Mouse (Mus musculus) G1E (cell line): ENCODE data around the gene Rnf20. TPM values are rescaled to one million over a fixed set of nuclear protein-coding genes. Genes with fewer than 3 reads are reported as not detected.

Experiments used
- ATAC-seq: 2 replicates; pipeline ENCODE4 v1.8.0; 2016; ENCODE audit warnings: mild to moderate bottlenecking; ENCODE audit not compliant: insufficient number of reproducible peaks, poor library complexity, low FRiP score, severe bottlenecking; ENCODE audit errors: extremely low read depth
- DNase-seq: peaks from one replicate; pipeline ENCODE4 v3.0.0; 2012; ENCODE audit warnings: low spot score
- H3K27me3 ChIP-seq: 2 replicates; pipeline ENCODE4 v1.6.1; 2012; ENCODE audit warnings: mild to moderate bottlenecking, low read length, inconsistent platforms; ENCODE audit not compliant: insufficient read depth
- H3K36me3 ChIP-seq: replicated peaks from 2 replicates; pipeline ENCODE3; 2012; ENCODE audit warnings: mild to moderate bottlenecking, inconsistent platforms
- H3K4me1 ChIP-seq: 2 replicates; pipeline ENCODE4 v1.6.1; 2012; ENCODE audit warnings: low read depth, low read length, inconsistent platforms, mixed read lengths; ENCODE audit not compliant: insufficient read depth
- H3K4me3 ChIP-seq: 2 replicates; pipeline ENCODE4 v1.5.1; 2012; ENCODE audit warnings: low read depth, mild to moderate bottlenecking, inconsistent platforms, low read length, moderate library complexity, mixed read lengths
- H3K9me3 ChIP-seq: replicated peaks from 2 replicates; pipeline ENCODE4 v1.6.1; 2012; ENCODE audit warnings: inconsistent platforms
- CTCF ChIP-seq: IDR thresholded peaks from 2 replicates; pipeline ENCODE4 v1.5.1; 2012; ENCODE audit warnings: low read depth, low read length, inconsistent platforms, mixed read lengths
- GATA1 ChIP-seq: IDR thresholded peaks from 2 replicates; pipeline ENCODE4 v1.6.1; 2012; ENCODE audit warnings: borderline replicate concordance, low read length, inconsistent platforms, mixed read lengths
- GATA2 ChIP-seq: IDR thresholded peaks from 2 replicates; pipeline ENCODE4 v1.6.1; 2012; ENCODE audit warnings: low read depth, low read length, inconsistent platforms, borderline replicate concordance
- POLR2AphosphoS5 ChIP-seq: IDR thresholded peaks from 2 replicates; pipeline ENCODE4 v1.6.1; 2012; ENCODE audit warnings: low read depth, low read length, inconsistent platforms; ENCODE audit not compliant: insufficient replicate concordance
- TAL1 ChIP-seq: conservative IDR thresholded peaks from 2 replicates; pipeline ENCODE4 v1.6.1; 2012; ENCODE audit warnings: low read depth, low read length, inconsistent platforms, mixed read lengths
- polyA plus RNA-seq: library from polyadenylated mRNA; stranded (reverse); fragments of >175 nt; gene quantifications from 2 replicates; pipeline ENCODE4 v1.2.3, GENCODE M21; 2012
- total RNA-seq, 2 experiments: library from RNA; stranded (forward) in 1 of 2; stranded (reverse) in 1 of 2; fragments of 200-1000 nt in 1 of 2; fragments of >200 nt in 1 of 2; fragmentation: Nextera tagmentation in 1 of 2; gene quantifications; 2 replicates each; pipeline ENCODE4 v1.2.3; 2014 to 2017

Rnf20 gene
- total and polyA plus RNA-seq, 3 experiments = 33.6 to 123 (median 95.7) TPM

- H3K4me1 ChIP-seq = peaks cover 8% of the 10 kb centered on the region; the same call in 1 of the 2 replicates
- ATAC-seq = peak; percentile 57
- peaks cover 90% of the 10 kb centered on the region for H3K36me3 ChIP-seq
- no peak for DNase-seq
- H3K4me3 ChIP-seq = no peak overlapping the region
- TF ChIP-seq CTCF (no peak), TAL1 (no peak), GATA1 (no peak), POLR2AphosphoS5 (no peak), GATA2 (no peak)
- H3K9me3 ChIP-seq = no peaks in the 10 kb centered on the region
- no peaks in the 10 kb centered on the region for H3K27me3 ChIP-seq
Observed at GRCm38 (mm10) chr4:49639913-49640312, 8.1 kb downstream of the Rnf20 start.

DNA sequence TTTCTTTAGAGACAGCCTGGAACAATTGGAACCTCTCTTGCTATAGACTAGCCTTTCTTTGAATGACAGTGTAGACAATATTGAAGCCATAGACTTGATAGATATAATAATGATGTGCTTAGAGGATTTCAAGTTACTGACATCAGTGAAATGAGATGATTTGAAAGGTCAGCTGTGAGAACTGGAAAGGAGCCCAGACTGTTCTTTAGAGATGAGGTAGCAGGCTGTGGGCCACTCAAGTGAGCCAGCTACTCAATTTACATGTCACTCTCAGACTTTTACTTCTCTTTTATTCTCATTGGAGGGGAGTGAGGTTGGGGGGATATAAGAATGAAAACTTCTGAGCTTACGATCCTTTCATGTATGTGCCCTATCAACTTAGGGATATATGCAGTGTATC lies 27.6 kb downstream of the Rnf20 start:
- Histone ChIP-seq H3K4me1 (no peaks in the 10 kb centered on the region), H3K27me3 (no peaks in the 10 kb centered on the region), H3K9me3 (no peaks in the 10 kb centered on the region), H3K36me3 (peaks cover 89% of the 10 kb centered on the region), H3K4me3 (no peak overlapping the region)
- no peak for ATAC-seq
- no peak for TF ChIP-seq CTCF
- TF ChIP-seq POLR2AphosphoS5 = no peak
- TF ChIP-seq GATA1 = no peak
- no peak for TF ChIP-seq GATA2
- no peak for TF ChIP-seq TAL1
- no peak for DNase-seq

GRCm38 (mm10) chr4:49661664-49662063 lies 29.9 kb downstream of the Rnf20 start:
- DNase-seq = no peak
- ATAC-seq = no peak
- no peak overlapping the region for H3K4me3 ChIP-seq
- peaks cover 78% of the 10 kb centered on the region for H3K36me3 ChIP-seq
- no peaks in the 10 kb centered on the region for H3K27me3 ChIP-seq
- no peak for TF ChIP-seq CTCF
- TF ChIP-seq TAL1 = no peak
- no peak for TF ChIP-seq POLR2AphosphoS5
- no peak for TF ChIP-seq GATA1
- TF ChIP-seq GATA2 = no peak
- no peaks in the 10 kb centered on the region for H3K9me3 ChIP-seq
- no peaks in the 10 kb centered on the region for H3K4me1 ChIP-seq

DNA sequence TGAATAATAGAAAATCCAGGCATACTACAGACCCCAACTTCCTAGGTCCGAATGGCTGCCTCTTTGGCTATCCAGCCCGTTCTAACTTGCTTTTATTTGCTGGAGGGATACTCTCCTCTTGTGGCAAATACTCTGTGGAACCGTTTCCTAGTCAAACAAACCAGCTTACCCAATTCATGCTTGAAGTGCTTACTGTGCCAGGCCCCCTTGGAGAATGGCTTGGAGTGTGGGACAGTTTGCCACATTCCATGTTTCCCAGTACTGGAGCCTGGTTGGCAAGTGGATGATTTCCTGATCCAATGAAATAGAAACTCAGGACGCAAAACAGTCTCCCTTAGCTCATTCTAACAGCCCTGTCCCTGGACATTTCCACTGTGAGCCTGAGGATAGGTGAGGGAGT lies 30.4 kb downstream of the Rnf20 start:
- Histone ChIP-seq H3K4me3 (no peak overlapping the region), H3K4me1 (no peaks in the 10 kb centered on the region), H3K9me3 (no peaks in the 10 kb centered on the region), H3K36me3 (peaks cover 72% of the 10 kb centered on the region), H3K27me3 (no peaks in the 10 kb centered on the region)
- ATAC-seq = no peak
- TF ChIP-seq POLR2AphosphoS5 (no peak), GATA2 (no peak)
- no peak for DNase-seq

DNA sequence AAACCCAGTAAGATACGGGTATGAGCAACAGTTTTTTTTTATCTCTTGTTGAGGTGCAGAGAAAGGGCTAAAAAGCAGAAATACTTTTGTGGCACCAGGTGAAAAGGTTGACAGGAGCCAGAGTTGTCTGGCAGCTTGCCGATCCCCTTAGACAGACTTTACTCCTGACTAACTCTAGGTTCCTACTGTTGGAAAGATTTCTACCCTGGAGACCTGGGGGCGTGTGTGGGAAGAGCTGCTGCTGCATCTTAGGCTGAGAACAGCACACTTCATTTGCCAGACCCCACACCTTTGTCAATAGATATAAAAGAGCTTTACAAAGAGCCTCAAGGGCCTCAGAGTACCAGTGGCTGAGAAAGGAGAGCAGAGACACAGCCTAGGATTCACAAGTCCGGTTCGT lies 33.0 kb downstream of the Rnf20 start:
- no peak for TF ChIP-seq GATA2
- no peak for TF ChIP-seq POLR2AphosphoS5
- no peak for TF ChIP-seq GATA1
- no peak for TF ChIP-seq CTCF
- no peak for TF ChIP-seq TAL1
- Histone ChIP-seq H3K27me3 (no peaks in the 10 kb centered on the region), H3K9me3 (no peaks in the 10 kb centered on the region), H3K36me3 (peaks cover 50% of the 10 kb centered on the region), H3K4me3 (no peak overlapping the region), H3K4me1 (no peaks in the 10 kb centered on the region)
- DNase-seq (no peak), ATAC-seq (no peak)

GRCm38 (mm10) chr4:49676071-49676470 lies 44.3 kb downstream of the Rnf20 start:
- H3K9me3 ChIP-seq = no peaks in the 10 kb centered on the region
- H3K27me3 ChIP-seq = peaks cover 3% of the 10 kb centered on the region; the same call in 1 of the 2 replicates
- no peak for DNase-seq
- no peaks in the 10 kb centered on the region for H3K36me3 ChIP-seq
- no peaks in the 10 kb centered on the region for H3K4me1 ChIP-seq
- H3K4me3 ChIP-seq = no peak overlapping the region
- TF ChIP-seq GATA1 = no peak
- TF ChIP-seq CTCF = no peak
- TF ChIP-seq POLR2AphosphoS5 = no peak
- no peak for TF ChIP-seq TAL1
- TF ChIP-seq GATA2 = no peak
- ATAC-seq = no peak

DNA sequence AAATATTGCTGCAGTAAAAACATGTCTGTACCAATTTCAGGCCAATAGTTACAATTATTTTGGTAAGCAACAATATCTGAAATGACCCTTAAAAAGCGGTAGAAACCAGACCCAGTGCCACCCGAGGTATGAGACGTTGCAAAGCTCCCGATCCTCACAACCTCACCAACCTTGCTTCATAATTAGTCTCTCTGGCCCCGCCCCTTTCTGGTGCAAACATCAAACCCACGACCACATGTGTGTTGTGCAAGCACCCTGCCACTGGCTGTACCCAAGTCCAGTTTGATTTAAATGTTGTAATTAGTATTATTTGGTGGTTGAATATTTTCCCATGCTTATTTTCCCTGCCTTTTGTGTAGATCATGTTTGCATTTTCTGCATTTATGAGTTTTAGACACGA lies 45.0 kb downstream of the Rnf20 start:
- Histone ChIP-seq H3K4me1 (no peaks in the 10 kb centered on the region), H3K4me3 (no peak overlapping the region), H3K36me3 (no peaks in the 10 kb centered on the region), H3K9me3 (no peaks in the 10 kb centered on the region), H3K27me3 (peaks cover 6% of the 10 kb centered on the region; the same call in 1 of the 2 replicates)
- ATAC-seq = no peak
- DNase-seq = no peak
- TF ChIP-seq GATA1 = no peak
- no peak for TF ChIP-seq CTCF
- TF ChIP-seq TAL1 = no peak
- TF ChIP-seq POLR2AphosphoS5 = no peak
- no peak for TF ChIP-seq GATA2
